Mouse (Mus musculus) embryonic facial prominence, embryonic 13.5 days (tissue): ENCODE measurements at regions not wholly inside any gene's neighbourhood (a gene's known extent, or its start where the extent isn't known, plus 50 kb on each side); places are given as distances from the start of the nearest gene placed in this dataset.
A peak's percentile ranks its signal among the peaks of the same experiment; 100 is the strongest.

Experiments
- ATAC-seq: fragments of 200-750 bp; cut with Nextera tagmentation; 2 replicates; pipeline ENCODE4 v1.8.0; 2017; ENCODE audit warnings: low read depth; ENCODE audit not compliant: insufficient number of reproducible peaks, insufficient read depth, low FRiP score, low TSS enrichment
- H3K27ac ChIP-seq: fragments of 300-500 bp; sonication (generic); 2 replicates; pipeline ENCODE4 v1.5.1; 2015; ENCODE audit warnings: moderate library complexity, mild to moderate bottlenecking, inconsistent platforms
- H3K27me3 ChIP-seq: fragments of 300-500 bp; sonication (generic); 2 replicates; pipeline ENCODE4 v1.6.1; 2015; ENCODE audit warnings: mild to moderate bottlenecking, inconsistent platforms
- H3K36me3 ChIP-seq: fragments of 300-500 bp; sonication (generic); 2 replicates; pipeline ENCODE4 v1.6.1; 2015; ENCODE audit warnings: mild to moderate bottlenecking, inconsistent platforms
- H3K4me1 ChIP-seq: fragments of 300-500 bp; sonication (generic); 2 replicates; pipeline ENCODE4 v1.6.1; 2015; ENCODE audit warnings: inconsistent platforms
- H3K4me2 ChIP-seq: fragments of 300-500 bp; sonication (generic); 2 replicates; pipeline ENCODE4 v1.6.1; 2015; ENCODE audit warnings: moderate library complexity, mild to moderate bottlenecking, inconsistent platforms
- H3K4me3 ChIP-seq: fragments of 300-500 bp; sonication (generic); 2 replicates; pipeline ENCODE4 v1.5.1; 2015; ENCODE audit warnings: mild to moderate bottlenecking, inconsistent platforms
- H3K9ac ChIP-seq: fragments of 300-500 bp; sonication (generic); 2 replicates; pipeline ENCODE4 v1.6.1; 2015; ENCODE audit warnings: mild to moderate bottlenecking, inconsistent platforms
- H3K9me3 ChIP-seq: fragments of 300-500 bp; sonication (generic); 2 replicates; pipeline ENCODE4 v1.6.1; 2016; ENCODE audit warnings: inconsistent platforms
- WGBS: fragments of 180-500 bp; shearing (Covaris S2); methylation state at CpG from one replicate; pipeline ENCODE4 v1.1.7; 2015; ENCODE audit warnings: mixed read lengths; 5-methylcytosine and 5-hydroxymethylcytosine counted together

DNA sequence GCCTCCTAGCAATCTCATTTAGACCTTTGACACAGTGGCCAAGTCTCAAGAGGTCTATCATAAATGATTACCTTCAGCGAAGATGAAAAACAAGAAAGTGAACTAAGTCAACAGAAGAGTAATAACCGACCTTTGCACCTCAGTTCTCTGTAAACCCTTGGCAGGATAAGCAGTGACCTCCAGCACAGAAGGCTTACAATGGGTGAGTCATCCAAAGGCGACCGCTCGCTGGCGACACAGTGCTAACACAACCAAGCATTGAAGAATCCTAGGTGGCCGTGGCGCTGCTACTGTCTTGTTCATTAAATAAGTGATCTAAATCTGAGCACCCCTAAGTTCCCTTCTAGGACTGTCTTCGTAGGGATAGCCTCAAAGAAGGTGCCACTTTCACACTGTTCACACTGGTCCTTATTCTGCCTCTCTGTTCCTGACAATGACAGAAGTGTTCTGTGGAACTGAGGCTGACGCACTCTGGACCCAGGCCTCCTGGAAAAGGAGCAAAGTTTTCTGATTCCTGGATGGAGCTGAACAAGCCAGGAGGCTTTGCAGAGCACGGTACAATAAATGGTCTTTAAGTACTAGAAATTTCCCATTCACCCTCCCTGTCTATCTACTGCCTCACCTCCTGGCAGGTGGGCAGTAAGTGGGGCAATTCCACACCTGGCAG lies 108.6 kb downstream of the Zfp706 start:
- peaks cover 21% of the 10 kb centered on the region for H3K4me1 ChIP-seq
- no peaks in the 10 kb centered on the region for H3K27me3 ChIP-seq
- no peak for ATAC-seq
- H3K4me2 ChIP-seq, result no peak overlapping the region
- no peaks in the 10 kb centered on the region for H3K9me3 ChIP-seq
- H3K36me3 ChIP-seq, result no peaks in the 10 kb centered on the region
- no peak overlapping the region for H3K27ac ChIP-seq
- H3K9ac ChIP-seq, result no peak overlapping the region
- WGBS, result 89% methylated on average over 11 of the region's 11 CpGs
- H3K4me3 ChIP-seq, result no peak overlapping the region

DNA sequence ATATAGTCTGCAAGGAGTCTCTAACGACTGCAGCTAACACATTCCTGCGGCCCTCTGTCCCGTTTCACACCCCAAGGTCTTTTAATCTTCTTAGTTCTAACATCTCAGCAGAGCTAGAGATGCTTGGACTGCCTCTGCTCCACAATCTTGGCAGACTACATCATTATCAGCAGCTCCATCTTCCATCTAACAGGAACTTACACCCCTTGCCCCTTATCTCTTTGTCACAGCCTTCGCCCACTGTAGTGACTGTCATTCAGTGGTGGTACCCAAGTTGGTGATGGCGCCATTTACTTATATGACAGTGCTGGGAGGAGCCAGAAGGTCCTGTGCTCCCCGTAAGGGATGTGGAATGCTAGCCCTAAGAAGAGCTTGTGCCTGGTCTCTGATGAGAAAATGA lies 109.2 kb downstream of the Zfp706 start:
- no peak for ATAC-seq
- H3K4me3 ChIP-seq, result no peak overlapping the region
- H3K4me1 ChIP-seq, result peaks cover 21% of the 10 kb centered on the region
- H3K27ac ChIP-seq, result no peak overlapping the region
- H3K4me2 ChIP-seq, result no peak overlapping the region
- no peaks in the 10 kb centered on the region for H3K36me3 ChIP-seq
- H3K9ac ChIP-seq, result no peak overlapping the region
- H3K9me3 ChIP-seq, result no peaks in the 10 kb centered on the region
- H3K27me3 ChIP-seq, result 0 out of 2 replicates have a peak, but pooled peaks cover 4% of the 10 kb centered on the region
- WGBS, result 88% methylated on average over 6 of the region's 6 CpGs

DNA sequence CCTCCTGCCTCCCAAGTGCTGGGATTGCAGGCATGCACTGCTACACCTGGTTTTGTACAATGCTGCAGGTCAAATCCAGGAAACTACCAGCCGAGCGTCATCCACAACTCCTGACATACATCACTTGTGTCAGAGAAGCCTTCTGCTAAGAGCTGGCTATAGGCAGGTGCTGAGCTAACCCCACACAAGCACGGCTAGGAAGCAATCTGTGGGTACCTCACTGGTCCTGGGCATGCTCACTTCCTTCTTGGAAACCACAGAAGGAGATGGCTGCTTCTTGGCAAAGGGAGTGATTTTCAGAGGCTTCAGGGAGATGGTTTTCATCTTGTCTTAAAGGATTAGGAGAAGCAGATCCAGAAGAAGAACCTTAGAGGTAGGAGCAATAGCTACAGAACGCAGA lies 111.3 kb downstream of the Zfp706 start:
- Histone ChIP-seq H3K9ac (no peak overlapping the region), H3K4me1 (peaks cover 28% of the 10 kb centered on the region), H3K27ac (no peak overlapping the region), H3K36me3 (no peaks in the 10 kb centered on the region), H3K4me3 (no peak overlapping the region), H3K4me2 (no peak overlapping the region), H3K27me3 (peaks cover 22% of the 10 kb centered on the region; the same call in 1 of the 2 replicates), H3K9me3 (no peaks in the 10 kb centered on the region)
- no peak for ATAC-seq
- WGBS, result 75% methylated on average over 4 of the region's 4 CpGs

DNA sequence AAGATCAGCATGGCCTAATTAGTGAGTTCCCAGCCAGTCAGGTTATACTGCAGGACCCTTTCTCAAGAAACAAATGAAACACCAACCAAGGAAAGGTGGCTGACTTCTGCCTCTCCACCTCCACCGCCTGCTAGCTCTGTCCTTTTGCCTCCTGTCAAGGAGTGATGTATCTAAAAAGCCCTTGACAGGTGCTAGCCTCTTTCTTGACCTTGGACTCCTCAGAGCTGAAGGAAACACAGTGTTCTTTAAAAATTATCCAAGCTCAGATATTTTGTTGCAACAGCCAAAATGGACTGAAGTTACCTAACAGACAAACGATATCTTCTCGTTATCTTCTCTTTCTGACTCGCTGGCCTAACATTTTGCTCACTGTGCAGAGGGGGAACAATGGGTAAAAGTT lies 112.5 kb downstream of the Zfp706 start:
- H3K9ac ChIP-seq, result no peak overlapping the region
- no peak overlapping the region for H3K27ac ChIP-seq
- ATAC-seq, result no peak
- H3K4me1 ChIP-seq, result peaks cover 18% of the 10 kb centered on the region
- H3K27me3 ChIP-seq, result peaks cover 32% of the 10 kb centered on the region
- H3K9me3 ChIP-seq, result no peaks in the 10 kb centered on the region
- WGBS, result 90% methylated on average over 4 of the region's 4 CpGs
- H3K36me3 ChIP-seq, result no peaks in the 10 kb centered on the region
- no peak overlapping the region for H3K4me3 ChIP-seq
- H3K4me2 ChIP-seq, result no peak overlapping the region

DNA sequence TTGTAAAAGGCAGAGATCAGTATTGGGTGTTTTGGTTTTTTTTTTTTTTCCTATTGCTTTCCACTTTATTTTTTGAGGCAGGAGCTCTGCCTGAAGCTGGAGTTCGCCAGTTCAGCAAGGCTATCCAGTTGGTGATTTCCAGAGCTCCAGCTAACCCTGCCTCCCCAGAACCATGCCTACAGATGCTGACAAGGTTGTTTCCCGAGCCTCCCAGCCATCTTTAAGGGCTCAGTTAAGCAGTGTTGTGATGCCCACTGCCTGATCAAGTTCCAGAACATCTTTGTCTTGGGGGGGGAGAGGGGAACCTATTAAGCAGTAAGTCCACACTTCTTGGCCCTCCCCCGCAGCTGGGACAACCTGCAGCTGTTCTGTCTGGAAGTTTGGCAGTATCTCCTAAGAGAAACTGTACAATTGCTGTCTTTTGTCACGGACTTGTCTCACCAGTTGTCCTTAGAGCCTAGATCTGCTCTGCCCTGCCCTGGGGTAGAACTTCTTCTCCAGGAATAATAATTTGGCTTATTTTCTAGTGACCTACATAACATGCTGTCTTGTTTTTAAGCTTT lies 114.1 kb downstream of the Zfp706 start:
- ATAC-seq, result no peak
- Histone ChIP-seq H3K4me1 (peaks cover 18% of the 10 kb centered on the region), H3K4me2 (no peak overlapping the region), H3K9ac (no peak overlapping the region), H3K27ac (no peak overlapping the region), H3K36me3 (no peaks in the 10 kb centered on the region), H3K9me3 (no peaks in the 10 kb centered on the region), H3K4me3 (no peak overlapping the region), H3K27me3 (peaks cover 34% of the 10 kb centered on the region)
- 53% methylated on average over 4 of the region's 4 CpGs for WGBS

DNA sequence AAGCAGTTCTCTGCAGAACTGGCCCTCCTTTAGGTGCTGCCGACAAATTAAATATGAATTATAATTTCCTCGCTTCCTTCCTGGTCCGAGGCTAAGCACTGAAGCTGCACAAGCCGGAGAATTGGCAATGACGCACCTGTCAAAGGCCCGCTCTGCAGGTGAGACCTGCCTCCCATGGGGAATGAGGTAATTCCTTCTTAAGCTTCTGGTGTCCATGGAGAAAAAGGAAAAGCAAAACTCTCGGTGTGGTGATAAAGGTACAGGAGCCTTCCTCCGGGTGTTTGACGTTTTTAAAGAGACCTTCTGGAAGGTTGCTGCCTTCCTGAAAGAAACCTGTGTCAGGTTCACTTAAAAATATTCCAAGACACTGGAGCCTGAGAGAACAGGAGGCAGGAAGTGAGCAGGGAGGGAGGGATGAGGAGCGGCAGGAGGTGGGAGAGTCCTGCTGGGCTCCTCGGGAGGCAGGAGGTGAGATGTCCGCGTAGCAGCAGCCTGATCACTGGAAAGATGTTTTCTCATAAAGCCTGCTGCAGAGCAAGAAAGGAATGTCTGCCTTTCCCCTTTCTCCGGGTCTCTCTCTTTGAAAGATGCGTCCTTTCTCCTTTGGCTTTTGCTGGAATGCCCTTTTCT lies 114.9 kb downstream of the Zfp706 start:
- no peak for ATAC-seq
- Histone ChIP-seq H3K4me3 (no peak overlapping the region), H3K9ac (no peak overlapping the region), H3K4me1 (peaks cover 18% of the 10 kb centered on the region), H3K4me2 (peak overlapping the region; percentile 30), H3K9me3 (no peaks in the 10 kb centered on the region), H3K36me3 (no peaks in the 10 kb centered on the region), H3K27me3 (peaks cover 34% of the 10 kb centered on the region), H3K27ac (no peak overlapping the region)
- 9% methylated on average over 15 of the region's 15 CpGs for WGBS

DNA sequence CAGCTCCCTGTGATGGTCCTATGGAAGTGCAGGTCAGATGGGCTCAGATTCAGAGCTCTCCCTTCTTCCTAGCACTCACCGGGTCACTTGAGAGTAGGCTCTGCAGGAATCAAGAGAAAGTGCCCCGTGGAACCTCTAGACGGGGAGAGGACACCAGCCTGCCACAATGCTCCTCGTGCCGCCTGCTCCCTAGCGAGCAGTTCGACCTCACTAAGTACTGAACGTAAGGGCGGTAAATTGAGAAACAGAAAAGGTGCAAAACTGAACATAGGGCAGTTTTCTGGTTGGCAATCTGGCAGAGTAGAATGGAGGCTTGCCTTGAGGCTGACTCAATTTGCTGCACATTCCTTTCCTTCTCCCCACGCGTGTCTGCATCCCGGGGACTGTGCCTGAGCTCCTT lies 115.7 kb downstream of the Zfp706 start:
- Histone ChIP-seq H3K27ac (no peak overlapping the region), H3K27me3 (peaks cover 34% of the 10 kb centered on the region), H3K36me3 (no peaks in the 10 kb centered on the region), H3K4me2 (0 out of 2 replicates have a peak overlapping the region, but pooled peaks have one; percentile 7), H3K9me3 (no peaks in the 10 kb centered on the region), H3K4me3 (no peak overlapping the region), H3K4me1 (peaks cover 18% of the 10 kb centered on the region), H3K9ac (no peak overlapping the region)
- 10% methylated on average over 12 of the region's 12 CpGs for WGBS
- no peak for ATAC-seq

DNA sequence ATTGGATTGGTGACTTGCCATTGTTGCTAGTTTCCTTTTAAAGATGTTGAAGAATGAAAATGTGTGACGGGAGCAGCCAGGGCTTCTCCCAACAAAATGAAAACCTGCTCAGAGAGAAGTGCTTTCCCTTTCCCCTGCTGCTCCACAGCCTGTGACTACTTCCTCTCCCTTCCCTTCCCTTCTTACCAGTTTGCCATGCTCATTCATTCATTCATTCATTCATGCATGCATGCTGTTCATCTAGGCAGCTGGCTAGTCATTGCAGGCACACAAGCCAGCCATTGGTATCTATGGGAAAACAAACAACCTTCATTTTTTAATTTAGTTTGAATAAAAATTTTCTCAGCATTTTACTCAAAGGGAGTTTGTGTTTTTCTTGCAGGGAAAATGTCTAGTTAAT lies 116.3 kb downstream of the Zfp706 start:
- no peak overlapping the region for H3K9ac ChIP-seq
- peaks cover 34% of the 10 kb centered on the region for H3K27me3 ChIP-seq
- no peaks in the 10 kb centered on the region for H3K9me3 ChIP-seq
- no peak overlapping the region for H3K27ac ChIP-seq
- peaks cover 18% of the 10 kb centered on the region for H3K4me1 ChIP-seq
- 59% methylated on average over 1 of the region's 1 CpGs for WGBS
- no peaks in the 10 kb centered on the region for H3K36me3 ChIP-seq
- no peak overlapping the region for H3K4me3 ChIP-seq
- no peak for ATAC-seq
- H3K4me2 ChIP-seq, result no peak overlapping the region

DNA sequence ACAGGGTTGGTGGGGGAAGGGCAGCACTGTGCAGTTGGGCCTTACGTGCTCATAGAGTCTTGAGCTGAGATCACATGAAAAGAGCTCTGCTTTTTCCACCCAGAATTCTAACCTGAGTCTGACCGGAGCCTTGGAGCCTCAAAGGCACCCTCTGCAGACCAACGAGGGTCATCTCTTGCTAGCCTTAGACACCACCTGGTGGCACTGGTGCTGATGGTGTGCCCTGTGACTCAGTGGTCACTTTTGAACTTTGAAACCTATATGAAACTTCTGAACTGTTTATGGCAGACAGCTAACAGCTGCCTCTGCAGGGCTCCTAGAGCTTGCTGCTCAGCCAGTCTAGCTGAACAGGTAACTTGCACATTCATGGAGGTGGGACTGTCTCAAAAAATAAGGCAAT lies 118.5 kb downstream of the Zfp706 start:
- Histone ChIP-seq H3K27me3 (peaks cover 34% of the 10 kb centered on the region), H3K4me3 (no peak overlapping the region), H3K36me3 (no peaks in the 10 kb centered on the region), H3K9me3 (no peaks in the 10 kb centered on the region), H3K4me1 (peaks cover 18% of the 10 kb centered on the region), H3K27ac (no peak overlapping the region), H3K4me2 (no peak overlapping the region), H3K9ac (no peak overlapping the region)
- 71% methylated on average over 3 of the region's 3 CpGs for WGBS
- ATAC-seq, result no peak

DNA sequence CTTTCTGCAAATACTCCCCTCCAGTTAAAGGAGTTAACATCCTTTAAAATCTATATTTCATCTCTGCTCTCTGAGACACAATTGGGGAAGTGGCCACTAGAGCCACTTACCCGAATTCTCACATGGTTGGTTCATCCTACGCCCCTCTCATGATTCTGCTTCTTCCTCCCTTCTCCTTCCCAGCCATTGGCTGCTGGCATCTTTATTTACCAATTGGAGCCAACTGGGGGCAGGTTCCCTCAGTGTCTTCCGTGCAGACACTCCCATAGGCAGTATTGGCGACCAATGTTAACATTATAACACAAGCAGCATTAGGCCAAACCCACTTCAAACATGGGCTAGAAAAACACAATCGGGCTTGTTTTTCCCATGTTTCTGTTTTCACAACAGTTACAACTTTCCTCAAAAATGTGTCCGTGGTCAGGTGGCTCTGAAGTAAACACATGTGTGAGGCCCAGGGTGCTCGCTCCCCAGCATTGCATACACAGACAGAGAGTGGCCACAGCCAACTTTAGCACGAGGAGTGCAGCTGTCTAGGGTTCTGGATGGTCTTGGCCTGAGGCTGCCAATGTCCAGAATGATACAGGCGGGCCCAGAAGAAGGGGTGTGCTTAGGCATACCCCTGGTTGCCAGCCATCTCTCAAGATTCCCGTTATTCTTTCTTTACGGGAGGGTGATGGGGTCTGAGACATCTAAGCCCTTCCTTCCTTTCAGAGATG lies 119.1 kb downstream of the Zfp706 start:
- ATAC-seq, result no peak
- Histone ChIP-seq H3K36me3 (no peaks in the 10 kb centered on the region), H3K9ac (no peak overlapping the region), H3K27ac (no peak overlapping the region), H3K4me3 (no peak overlapping the region), H3K4me1 (peaks cover 18% of the 10 kb centered on the region), H3K4me2 (no peak overlapping the region), H3K9me3 (no peaks in the 10 kb centered on the region), H3K27me3 (peaks cover 32% of the 10 kb centered on the region)
- 73% methylated on average over 11 of the region's 11 CpGs for whole genome bisulfite sequencing

DNA sequence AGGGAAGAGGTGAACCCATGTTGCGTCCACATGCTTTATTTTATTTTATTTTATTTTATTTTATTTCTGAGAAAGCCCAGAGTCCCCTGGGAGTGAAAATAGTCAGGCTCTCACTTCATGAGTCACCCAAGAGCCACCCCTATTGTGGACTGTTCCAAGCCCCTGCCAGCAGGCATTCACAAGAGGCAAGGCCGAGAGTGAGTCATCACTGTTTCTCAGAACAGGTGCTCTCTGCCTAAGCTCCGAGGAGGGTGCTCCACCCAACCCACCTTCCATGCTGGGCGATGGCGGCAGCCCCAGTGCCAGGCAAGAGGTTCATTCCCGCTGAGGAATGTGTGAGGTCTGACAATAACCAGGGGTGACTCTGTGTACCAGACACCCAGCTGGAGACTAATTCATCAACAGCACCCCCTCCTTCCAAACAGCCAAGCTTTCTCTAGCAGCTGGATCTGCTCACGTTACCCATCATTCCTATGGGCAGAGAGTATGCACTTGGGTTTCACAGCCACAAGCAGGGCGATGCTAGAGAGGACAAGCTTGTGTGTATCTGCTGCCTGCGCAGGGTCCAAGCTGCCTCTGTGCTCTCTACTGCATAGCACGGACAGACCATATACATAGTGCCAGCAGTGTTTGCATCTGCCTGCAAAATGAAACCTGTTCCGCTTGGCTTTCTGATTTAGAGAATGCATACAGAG lies 122.8 kb downstream of the Zfp706 start:
- Histone ChIP-seq H3K27ac (peak overlapping the region; percentile 24; the same call in 1 of the 2 replicates), H3K4me3 (no peak overlapping the region), H3K4me1 (no peaks in the 10 kb centered on the region), H3K4me2 (no peak overlapping the region), H3K9me3 (no peaks in the 10 kb centered on the region), H3K27me3 (peaks cover under 1% of the 10 kb centered on the region; the same call in 1 of the 2 replicates), H3K9ac (no peak overlapping the region), H3K36me3 (no peaks in the 10 kb centered on the region)
- peak; percentile 43; the same call in 1 of the 2 replicates for ATAC-seq
- WGBS, result 76% methylated on average over 11 of the region's 11 CpGs
